Mouse (Mus musculus): Measurements from ENCODE around the gene Aatk. TPM values are rescaled to one million over a fixed set of nuclear protein-coding genes. Genes with fewer than 3 reads are reported as not detected.

The Aatk gene
- polyA plus RNA-seq (2015; fragmentation: Nextera tagmentation; extraction: Ambion mirVana): 1.7 and 2.3 TPM in 2 replicates

GRCm38 (mm10) chr11:120046553-120047191 lies at the start of gene Aatk:
TSS of gene Aatk (minus strand) at chr11:120047167.
- Histone ChIP-seq H3K4me3 (ENCODE audit: low read length) (peak within 1 kb of the TSS; percentile 62), H3K9me3 (ENCODE audit: control insufficient read depth, low read length) (no peaks in the 10 kb centered on the region), H3K9ac (ENCODE audit: low read depth, low read length) (peak within 1 kb of the TSS; percentile 64), H3K27me3 (replicated peaks; ENCODE audit: control insufficient read depth, insufficient read depth, low read length) (peaks cover 28% of the 10 kb centered on the region), H3K4me1 (ENCODE audit: control insufficient read depth, insufficient read depth, low read length) (peaks cover 41% of the 10 kb centered on the region), H3K27ac (ENCODE audit: low read length) (0 out of 2 replicates have a peak within 1 kb of the TSS, but pooled peaks have one; percentile 1), H3K36me3 (ENCODE audit: control insufficient read depth, insufficient read depth, low read length) (no peaks in the 10 kb centered on the region), H3K4me2 (ENCODE audit: low read depth, low read length) (peak within 1 kb of the TSS; percentile 96)
- WGBS: under 1% methylated on average over 63 of the region's 63 CpGs
- no peak for ATAC-seq

- peak; percentile 29; the same call in 1 of the 2 replicates for ATAC-seq
- H3K4me2 ChIP-seq (ENCODE audit: low read depth, low read length): no peak overlapping the region
- H3K27me3 ChIP-seq (replicated peaks; ENCODE audit: control insufficient read depth, insufficient read depth, low read length): no peaks in the 10 kb centered on the region
- 72% methylated on average over 23 of the region's 23 CpGs for WGBS
- peaks cover 12% of the 10 kb centered on the region for H3K36me3 ChIP-seq (ENCODE audit: control insufficient read depth, insufficient read depth, low read length)
- H3K4me3 ChIP-seq (ENCODE audit: low read length): no peak overlapping the region
- no peaks in the 10 kb centered on the region for H3K9me3 ChIP-seq (ENCODE audit: control insufficient read depth, low read length)
- H3K4me1 ChIP-seq (ENCODE audit: control insufficient read depth, insufficient read depth, low read length): peaks cover 8% of the 10 kb centered on the region
- H3K27ac ChIP-seq (ENCODE audit: low read length): no peak overlapping the region
- H3K9ac ChIP-seq (ENCODE audit: low read depth, low read length): no peak overlapping the region
Observed at GRCm38 (mm10) chr11:120092817-120093591, 46.0 kb upstream of the Aatk start.

GRCm38 (mm10) chr11:120090661-120091060 lies 43.7 kb upstream of the Aatk start:
- 91% methylated on average over 4 of the region's 4 CpGs for WGBS
- ATAC-seq: no peak
- no peak overlapping the region for H3K4me2 ChIP-seq (ENCODE audit: low read depth, low read length)
- no peak overlapping the region for H3K4me3 ChIP-seq (ENCODE audit: low read length)
- H3K27me3 ChIP-seq (replicated peaks; ENCODE audit: control insufficient read depth, insufficient read depth, low read length): no peaks in the 10 kb centered on the region
- H3K4me1 ChIP-seq (ENCODE audit: control insufficient read depth, insufficient read depth, low read length): peaks cover 8% of the 10 kb centered on the region
- H3K27ac ChIP-seq (ENCODE audit: low read length): no peak overlapping the region
- H3K9ac ChIP-seq (ENCODE audit: low read depth, low read length): no peak overlapping the region
- H3K36me3 ChIP-seq (ENCODE audit: control insufficient read depth, insufficient read depth, low read length): peaks cover 12% of the 10 kb centered on the region
- H3K9me3 ChIP-seq (ENCODE audit: control insufficient read depth, low read length): no peaks in the 10 kb centered on the region

- Histone ChIP-seq H3K4me3 (ENCODE audit: low read length) (peak within 1 kb of the TSS; percentile 100), H3K9me3 (ENCODE audit: control insufficient read depth, low read length) (no peaks in the 10 kb centered on the region), H3K9ac (ENCODE audit: low read depth, low read length) (peak within 1 kb of the TSS; percentile 95), H3K4me2 (ENCODE audit: low read depth, low read length) (peak within 1 kb of the TSS; percentile 89), H3K4me1 (ENCODE audit: control insufficient read depth, insufficient read depth, low read length) (peaks cover 12% of the 10 kb centered on the region), H3K27me3 (replicated peaks; ENCODE audit: control insufficient read depth, insufficient read depth, low read length) (no peaks in the 10 kb centered on the region), H3K27ac (ENCODE audit: low read length) (peak within 1 kb of the TSS; percentile 76), H3K36me3 (ENCODE audit: control insufficient read depth, insufficient read depth, low read length) (peaks cover 12% of the 10 kb centered on the region)
- under 1% methylated on average over 41 of the region's 42 CpGs for WGBS
- peak; percentile 100 for ATAC-seq
Observed at GRCm38 (mm10) chr11:120086702-120087152, 39.8 kb upstream of the Aatk start, which contains the start of gene Cep131. TSS of gene Cep131 (minus strand) at chr11:120086827.

GRCm38 (mm10) chr11:120085891-120086627 lies 39.1 kb upstream of the Aatk start:
- Histone ChIP-seq H3K4me3 (ENCODE audit: low read length) (peak overlapping the region; percentile 100), H3K36me3 (ENCODE audit: control insufficient read depth, insufficient read depth, low read length) (0 out of 2 replicates have a peak, but pooled peaks cover 7% of the 10 kb centered on the region), H3K9me3 (ENCODE audit: control insufficient read depth, low read length) (no peaks in the 10 kb centered on the region), H3K4me1 (ENCODE audit: control insufficient read depth, insufficient read depth, low read length) (peaks cover 12% of the 10 kb centered on the region), H3K27me3 (replicated peaks; ENCODE audit: control insufficient read depth, insufficient read depth, low read length) (no peaks in the 10 kb centered on the region), H3K4me2 (ENCODE audit: low read depth, low read length) (peak overlapping the region; percentile 89), H3K27ac (ENCODE audit: low read length) (peak overlapping the region; percentile 76), H3K9ac (ENCODE audit: low read depth, low read length) (peak overlapping the region; percentile 95)
- ATAC-seq: peak; percentile 51
- under 1% methylated on average over 25 of the region's 25 CpGs for WGBS

- H3K4me3 ChIP-seq (ENCODE audit: low read length): no peak overlapping the region
- 0 out of 2 replicates have a peak, but pooled peaks cover 10% of the 10 kb centered on the region for H3K36me3 ChIP-seq (ENCODE audit: control insufficient read depth, insufficient read depth, low read length)
- peaks cover 5% of the 10 kb centered on the region for H3K4me1 ChIP-seq (ENCODE audit: control insufficient read depth, insufficient read depth, low read length)
- no peak overlapping the region for H3K27ac ChIP-seq (ENCODE audit: low read length)
- no peaks in the 10 kb centered on the region for H3K9me3 ChIP-seq (ENCODE audit: control insufficient read depth, low read length)
- no peak for ATAC-seq
- H3K27me3 ChIP-seq (replicated peaks; ENCODE audit: control insufficient read depth, insufficient read depth, low read length): no peaks in the 10 kb centered on the region
- H3K9ac ChIP-seq (ENCODE audit: low read depth, low read length): no peak overlapping the region
- H3K4me2 ChIP-seq (ENCODE audit: low read depth, low read length): no peak overlapping the region
- WGBS: 78% methylated on average over 6 of the region's 6 CpGs
Observed at GRCm38 (mm10) chr11:120080282-120080681, 33.3 kb upstream of the Aatk start.

GRCm38 (mm10) chr11:120076191-120076590 lies 29.2 kb upstream of the Aatk start:
- no peak overlapping the region for H3K27ac ChIP-seq (ENCODE audit: low read length)
- H3K4me1 ChIP-seq (ENCODE audit: control insufficient read depth, insufficient read depth, low read length): peaks cover 9% of the 10 kb centered on the region
- ATAC-seq: no peak
- no peak overlapping the region for H3K4me3 ChIP-seq (ENCODE audit: low read length)
- no peaks in the 10 kb centered on the region for H3K27me3 ChIP-seq (replicated peaks; ENCODE audit: control insufficient read depth, insufficient read depth, low read length)
- H3K9ac ChIP-seq (ENCODE audit: low read depth, low read length): no peak overlapping the region
- WGBS: 69% methylated on average over 3 of the region's 3 CpGs
- no peaks in the 10 kb centered on the region for H3K9me3 ChIP-seq (ENCODE audit: control insufficient read depth, low read length)
- H3K36me3 ChIP-seq (ENCODE audit: control insufficient read depth, insufficient read depth, low read length): peaks cover 16% of the 10 kb centered on the region; the same call in 1 of the 2 replicates
- H3K4me2 ChIP-seq (ENCODE audit: low read depth, low read length): no peak overlapping the region

GRCm38 (mm10) chr11:120072986-120073647 lies 26.1 kb upstream of the Aatk start:
- no peaks in the 10 kb centered on the region for H3K27me3 ChIP-seq (replicated peaks; ENCODE audit: control insufficient read depth, insufficient read depth, low read length)
- 89% methylated on average over 9 of the region's 9 CpGs for WGBS
- H3K36me3 ChIP-seq (ENCODE audit: control insufficient read depth, insufficient read depth, low read length): peaks cover 22% of the 10 kb centered on the region
- no peak overlapping the region for H3K4me3 ChIP-seq (ENCODE audit: low read length)
- no peak overlapping the region for H3K27ac ChIP-seq (ENCODE audit: low read length)
- no peak overlapping the region for H3K4me2 ChIP-seq (ENCODE audit: low read depth, low read length)
- peaks cover 13% of the 10 kb centered on the region for H3K4me1 ChIP-seq (ENCODE audit: control insufficient read depth, insufficient read depth, low read length)
- H3K9me3 ChIP-seq (ENCODE audit: control insufficient read depth, low read length): no peaks in the 10 kb centered on the region
- ATAC-seq: no peak
- no peak overlapping the region for H3K9ac ChIP-seq (ENCODE audit: low read depth, low read length)

Data from intestine, embryonic 16.5 days (tissue).